Mouse (Mus musculus) ES-Bruce4 (cell line): ENCODE measurements around the gene Plekha5. TPM values are rescaled to one million over a fixed set of nuclear protein-coding genes. Genes with fewer than 3 reads are reported as not detected.

Experiments used
- H3K27ac ChIP-seq: 2 replicates; pipeline ENCODE4 v1.5.1; 2012; ENCODE audit warnings: low read length, inconsistent platforms; ENCODE audit not compliant: insufficient read depth
- H3K27me3 ChIP-seq: 2 replicates; pipeline ENCODE4 v1.6.1; 2012; ENCODE audit warnings: mild to moderate bottlenecking, low read length, inconsistent platforms; ENCODE audit not compliant: control insufficient read depth, poor library complexity, insufficient read depth, severe bottlenecking
- H3K36me3 ChIP-seq: 2 replicates; pipeline ENCODE4 v1.6.1; 2012; ENCODE audit warnings: inconsistent platforms, mild to moderate bottlenecking, low read length, moderate library complexity; ENCODE audit not compliant: control insufficient read depth, poor library complexity, insufficient read depth, severe bottlenecking
- H3K4me1 ChIP-seq: one replicate; pipeline ENCODE4 v1.8.1; 2011; ENCODE audit warnings: low read length; ENCODE audit not compliant: control insufficient read depth, insufficient read depth
- H3K4me3 ChIP-seq: 2 replicates; pipeline ENCODE4 v1.5.1; 2011; ENCODE audit warnings: low read depth, mild to moderate bottlenecking, low read length
- H3K9ac ChIP-seq: 2 replicates; pipeline ENCODE4 v1.6.1; 2012; ENCODE audit warnings: low read depth, mild to moderate bottlenecking, inconsistent platforms; ENCODE audit not compliant: poor library complexity, severe bottlenecking
- H3K9me3 ChIP-seq: replicated peaks from 2 replicates; pipeline ENCODE4 v1.6.1; 2012; ENCODE audit warnings: mild to moderate bottlenecking, low read length, inconsistent platforms; ENCODE audit not compliant: control insufficient read depth, poor library complexity, insufficient read depth, severe bottlenecking
- CTCF ChIP-seq: IDR thresholded peaks from one replicate; pipeline ENCODE4 v1.8.1; 2011; ENCODE audit warnings: low read depth, low read length
- EP300 ChIP-seq: IDR thresholded peaks from 2 replicates; pipeline ENCODE4 v1.6.1; 2011; ENCODE audit warnings: low read depth, low read length; ENCODE audit not compliant: insufficient read depth
- POLR2A ChIP-seq: IDR thresholded peaks from one replicate; pipeline ENCODE4 v1.8.1; 2011; ENCODE audit warnings: low read length; ENCODE audit not compliant: insufficient read depth
- polyA plus RNA-seq: library from polyadenylated mRNA; stranded (reverse); fragments of >200 nt; gene quantifications from 2 replicates; pipeline ENCODE4 v1.2.4, GENCODE M21; 2011; ENCODE audit warnings: low read depth; ENCODE audit not compliant: missing spikeins, insufficient read depth, insufficient read length

Gene Plekha5
- polyA plus RNA-seq, 1 experiment = 80.3 TPM

DNA sequence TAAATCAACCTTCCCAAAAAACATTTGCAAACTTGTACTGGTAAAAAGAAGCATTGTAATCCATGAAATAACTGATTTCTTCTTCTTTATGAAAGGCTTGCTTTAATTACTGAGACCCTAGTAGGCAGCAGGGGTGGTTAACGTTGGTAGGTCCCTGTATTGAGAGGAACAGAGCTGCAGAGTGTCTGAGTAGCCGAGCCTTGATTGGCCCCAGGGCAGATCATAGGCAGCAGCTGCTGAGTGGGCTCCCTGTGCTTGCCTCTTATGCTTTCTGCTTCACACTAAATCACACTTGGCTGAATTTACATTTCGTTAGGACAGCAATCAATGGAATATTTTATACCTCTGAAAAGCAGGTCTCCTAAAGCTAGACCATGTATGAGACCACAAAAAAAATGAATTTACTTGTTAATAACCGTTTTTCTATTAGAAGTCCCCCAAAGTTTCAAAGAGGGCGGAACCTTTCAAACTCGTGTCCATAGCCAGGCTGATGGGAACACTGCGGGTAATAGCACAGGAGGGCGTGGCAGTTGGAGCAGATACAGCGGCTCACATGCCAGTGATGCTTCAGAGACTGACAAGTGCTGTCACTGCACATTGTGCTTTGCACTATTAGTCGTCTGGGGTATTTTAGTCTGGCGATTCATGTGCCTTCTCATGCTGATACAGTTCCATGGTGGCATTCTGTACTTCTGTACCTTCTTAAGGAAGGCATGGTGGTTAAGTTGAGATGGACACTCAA is 123.5 kb downstream of the Plekha5 start:
- H3K9me3 ChIP-seq = no peaks in the 10 kb centered on the region
- no peaks in the 10 kb centered on the region for H3K27me3 ChIP-seq
- no peak overlapping the region for H3K4me3 ChIP-seq
- peaks cover 10% of the 10 kb centered on the region for H3K4me1 ChIP-seq
- TF ChIP-seq POLR2A (no peak), CTCF (no peak), EP300 (no peak)
- H3K36me3 ChIP-seq = 0 out of 2 replicates have a peak, but pooled peaks cover 4% of the 10 kb centered on the region
- H3K9ac ChIP-seq = no peak overlapping the region
- H3K27ac ChIP-seq = no peak overlapping the region

DNA sequence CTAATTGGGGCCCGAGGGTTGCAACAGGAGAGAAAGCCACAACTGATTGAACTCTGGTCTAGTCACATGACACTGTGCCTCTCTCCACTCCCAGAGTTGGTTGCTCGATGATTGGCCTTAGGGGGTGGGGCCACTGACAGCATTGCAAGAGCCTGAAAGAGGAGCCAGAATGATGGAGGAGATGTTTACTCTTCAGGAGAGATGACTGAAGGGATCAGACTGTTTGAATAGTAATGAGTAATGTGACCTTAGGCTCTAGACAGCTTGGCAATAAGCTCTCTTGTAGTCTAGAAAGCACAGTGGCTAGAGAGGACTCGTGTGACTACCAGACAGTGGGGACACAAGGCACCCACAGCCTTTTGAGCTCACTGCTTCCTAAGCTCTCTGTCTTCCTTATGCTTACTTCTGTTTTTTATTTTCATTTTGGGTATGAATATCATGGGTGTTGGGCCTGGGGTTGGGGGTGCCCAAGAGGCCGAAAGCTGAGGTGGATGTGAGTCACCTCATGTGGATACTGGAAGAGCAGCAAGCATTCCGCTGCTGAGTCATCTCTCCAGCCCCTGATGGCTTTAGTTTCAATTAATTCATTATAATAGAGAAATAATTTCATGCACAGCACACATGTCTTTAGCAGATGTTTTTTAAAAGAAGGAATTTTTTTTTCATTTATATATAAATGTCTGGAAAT is 124.4 kb downstream of the Plekha5 start:
- Histone ChIP-seq H3K4me1 (peaks cover 8% of the 10 kb centered on the region), H3K4me3 (no peak overlapping the region), H3K9ac (no peak overlapping the region), H3K36me3 (0 out of 2 replicates have a peak, but pooled peaks cover 4% of the 10 kb centered on the region), H3K9me3 (no peaks in the 10 kb centered on the region), H3K27ac (peak overlapping the region; percentile 23; the same call in 1 of the 2 replicates), H3K27me3 (no peaks in the 10 kb centered on the region)
- TF ChIP-seq EP300 (no peak), CTCF (no peak), POLR2A (no peak)

DNA sequence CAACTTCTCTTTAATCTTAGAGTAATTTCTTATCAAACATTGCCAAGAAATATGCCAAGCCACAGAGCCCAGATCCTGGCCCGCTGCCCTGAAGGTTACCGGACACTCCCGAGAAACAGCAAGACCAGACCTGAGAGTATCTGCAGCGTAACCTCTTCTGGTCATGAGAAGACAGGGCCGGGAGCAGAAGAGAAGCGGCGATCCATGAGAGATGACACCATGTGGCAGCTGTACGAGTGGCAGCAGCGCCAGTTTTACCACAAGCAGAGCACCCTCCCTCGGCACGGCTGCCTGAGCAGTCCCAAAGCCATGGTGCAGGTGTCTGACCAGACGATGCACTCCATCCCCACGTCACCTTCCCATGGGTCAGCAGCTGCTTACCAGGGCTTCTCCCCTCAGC is 126.9 kb downstream of the Plekha5 start:
- Histone ChIP-seq H3K27ac (no peak overlapping the region), H3K9ac (no peak overlapping the region), H3K27me3 (no peaks in the 10 kb centered on the region), H3K9me3 (no peaks in the 10 kb centered on the region), H3K4me1 (peaks cover 8% of the 10 kb centered on the region), H3K4me3 (no peak overlapping the region), H3K36me3 (peaks cover 4% of the 10 kb centered on the region; the same call in 1 of the 2 replicates)
- TF ChIP-seq EP300 = no peak
- no peak for TF ChIP-seq CTCF
- no peak for TF ChIP-seq POLR2A

DNA sequence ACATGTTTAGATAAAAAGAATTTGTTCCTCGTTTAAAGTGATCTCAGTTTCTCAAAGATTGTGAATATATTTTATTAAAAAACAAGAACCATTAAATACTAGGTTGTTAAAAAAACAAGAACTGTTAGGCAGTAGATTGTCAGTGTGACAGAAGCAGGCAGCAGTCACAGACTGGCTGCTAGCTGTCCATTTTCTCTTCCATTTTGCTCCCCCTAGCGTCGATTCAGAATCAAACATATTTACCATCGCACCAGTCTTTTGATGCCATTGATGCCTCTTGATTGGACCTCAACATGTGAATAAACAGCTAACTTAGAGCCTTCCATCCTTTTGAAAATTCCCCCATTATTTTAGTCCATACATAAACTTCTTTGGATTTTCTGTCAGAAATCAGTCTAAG is 130.4 kb downstream of the Plekha5 start:
- TF ChIP-seq POLR2A (no peak), CTCF (no peak), EP300 (no peak)
- H3K27me3 ChIP-seq = no peaks in the 10 kb centered on the region
- H3K9ac ChIP-seq = no peak overlapping the region
- H3K36me3 ChIP-seq = peaks cover 4% of the 10 kb centered on the region; the same call in 1 of the 2 replicates
- no peaks in the 10 kb centered on the region for H3K9me3 ChIP-seq
- H3K4me1 ChIP-seq = no peaks in the 10 kb centered on the region
- H3K4me3 ChIP-seq = no peak overlapping the region
- H3K27ac ChIP-seq = no peak overlapping the region

DNA sequence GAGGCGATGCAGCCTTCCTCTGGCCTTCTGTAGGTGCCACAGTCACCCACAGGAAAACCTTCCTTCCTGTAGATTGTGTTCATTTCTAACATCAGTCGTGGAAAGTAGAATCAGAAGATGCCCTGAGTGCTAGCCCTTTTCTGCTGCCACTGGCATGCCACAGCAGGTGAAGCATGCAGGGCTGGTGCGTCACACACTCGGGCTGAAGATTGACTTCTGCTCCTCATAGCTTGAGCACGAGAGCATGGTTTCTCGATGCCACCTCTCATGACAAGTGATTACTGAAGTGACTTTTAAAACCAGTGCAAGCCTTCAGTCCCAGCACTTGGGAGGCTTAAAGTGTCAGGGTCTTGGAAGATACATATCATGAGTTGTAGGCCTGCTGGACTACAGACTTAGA is 135.6 kb downstream of the Plekha5 start:
- H3K4me3 ChIP-seq = no peak overlapping the region
- H3K9ac ChIP-seq = no peak overlapping the region
- no peaks in the 10 kb centered on the region for H3K9me3 ChIP-seq
- TF ChIP-seq CTCF (no peak), POLR2A (no peak), EP300 (no peak)
- H3K27me3 ChIP-seq = no peaks in the 10 kb centered on the region
- no peak overlapping the region for H3K27ac ChIP-seq
- no peaks in the 10 kb centered on the region for H3K4me1 ChIP-seq
- H3K36me3 ChIP-seq = peaks cover 4% of the 10 kb centered on the region; the same call in 1 of the 2 replicates
